Mouse (Mus musculus) lung, postnatal 0 days (tissue): Measurements from ENCODE around the gene Chadl.

Experiments used
- CTCF ChIP-seq: IDR thresholded peaks from 2 replicates; pipeline ENCODE4 v1.5.1; 2016; ENCODE audit warnings: antibody characterized with exemption, mild to moderate bottlenecking
- EP300 ChIP-seq: IDR thresholded peaks from 2 replicates; pipeline ENCODE4 v1.6.1; 2016; ENCODE audit warnings: antibody characterized with exemption, mild to moderate bottlenecking, control low read depth

DNA sequence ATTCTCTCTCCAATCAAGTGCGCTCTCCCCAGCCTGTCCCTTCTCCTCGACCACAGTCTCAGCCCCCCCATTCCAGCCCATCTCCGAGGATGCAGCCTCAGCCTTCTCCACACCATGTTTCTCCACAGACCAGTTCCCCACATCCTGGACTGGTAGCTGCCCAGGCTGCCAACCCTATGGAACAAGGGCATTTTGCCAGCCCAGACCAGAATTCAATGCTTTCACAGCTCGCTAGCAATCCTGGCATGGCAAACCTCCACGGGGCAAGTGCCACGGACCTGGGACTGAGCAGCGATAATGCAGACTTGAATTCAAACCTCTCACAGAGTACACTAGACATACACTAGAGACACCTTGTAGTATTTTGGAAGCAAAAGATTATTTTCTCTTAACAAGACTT is 46.5 kb downstream of the Chadl start:
- TF ChIP-seq CTCF (no peak), EP300 (no peak)
